Mouse (Mus musculus) brain, adult 2 months (tissue): ENCODE results near the gene Rgs14.
A peak's percentile ranks its signal among the peaks of the same experiment; 100 is the strongest.

Experiments
- DNase-seq: peaks from one replicate; pipeline ENCODE4 v3.0.0; 2011; ENCODE audit warnings: low read depth, low spot score

The Rgs14 gene

GRCm38 (mm10) chr13:55369531-55370114 is at the start of gene Rgs14:
Gene Rgs14 (plus strand): TSS chr13:55369732.
- peak; percentile 72 for DNase-seq

DNA sequence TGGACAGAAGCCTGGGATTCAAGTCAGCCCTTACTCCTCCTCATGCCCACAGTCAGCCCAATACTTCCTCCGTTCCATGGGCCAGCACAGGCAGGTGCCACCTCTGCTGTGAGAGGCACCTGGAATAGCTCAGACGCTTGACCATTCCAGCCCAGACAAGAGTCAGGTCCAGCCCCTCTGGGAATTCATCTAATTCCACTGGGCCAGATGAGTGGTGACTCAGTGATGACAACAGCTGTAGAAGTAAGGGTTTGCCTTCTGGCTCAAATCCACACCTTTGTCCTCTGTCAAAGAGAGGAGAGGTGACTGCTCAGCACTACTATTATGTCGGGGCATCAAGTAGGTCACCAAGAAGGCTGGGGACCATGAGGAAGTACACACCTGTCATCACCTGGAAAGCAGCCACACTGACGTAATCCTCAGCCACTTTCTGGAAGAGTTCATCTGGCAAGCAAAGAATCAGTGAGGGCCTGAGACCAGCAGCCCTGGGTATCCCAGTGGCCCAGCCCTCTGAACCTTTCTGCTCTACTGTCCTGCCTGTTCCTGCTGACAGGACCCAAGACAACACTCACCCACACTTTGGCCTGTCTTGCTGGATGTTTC is 49.5 kb upstream of the Rgs14 start, which contains the start of gene Prelid1:
Gene Prelid1, plus strand, starts transcription at position 570 of the 603 bp plus-strand sequence.
- DNase-seq: peak; percentile 49

DNA sequence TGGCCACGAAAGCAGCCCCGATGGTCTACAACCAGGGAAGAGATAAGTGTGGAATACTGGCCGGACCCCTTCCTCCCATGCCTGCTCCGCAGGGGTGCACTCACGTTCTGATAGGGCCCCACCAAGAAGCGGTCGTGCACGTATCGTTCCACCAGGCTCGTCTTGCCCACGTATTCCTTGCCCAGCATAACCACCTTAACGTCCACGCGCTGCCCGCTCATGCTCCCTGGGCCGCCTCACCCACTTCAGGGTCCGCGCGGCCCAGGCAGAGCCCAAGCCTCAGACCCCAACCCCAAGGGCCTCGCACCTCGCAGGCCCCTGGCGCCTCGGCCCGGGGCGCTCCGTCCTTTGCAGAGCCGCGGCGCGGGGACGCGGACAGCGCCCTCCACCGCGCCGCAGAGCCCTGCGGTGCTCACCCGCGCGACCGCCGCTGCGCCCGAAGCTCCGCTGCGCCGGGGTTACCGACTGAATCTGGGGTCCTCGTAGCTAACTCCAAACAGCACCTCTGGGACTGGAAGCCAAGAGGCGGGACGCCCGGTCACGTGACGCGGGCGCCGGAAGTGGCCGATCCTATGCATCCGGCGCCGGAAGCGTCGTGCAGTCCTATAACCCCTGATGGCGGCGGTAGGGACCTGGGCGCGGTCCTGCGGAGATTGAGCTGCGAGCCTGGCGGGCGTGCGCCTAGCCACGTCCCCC is 48.0 kb upstream of the Rgs14 start, which contains the start of gene Rab24:
Gene Rab24, minus strand, starts transcription at position 513 of the 696 bp plus-strand sequence.
- DNase-seq: peak; percentile 91

GRCm38 (mm10) chr13:55322130-55322825 is 47.3 kb upstream of the Rgs14 start:
- peak; percentile 87 for DNase-seq

DNA sequence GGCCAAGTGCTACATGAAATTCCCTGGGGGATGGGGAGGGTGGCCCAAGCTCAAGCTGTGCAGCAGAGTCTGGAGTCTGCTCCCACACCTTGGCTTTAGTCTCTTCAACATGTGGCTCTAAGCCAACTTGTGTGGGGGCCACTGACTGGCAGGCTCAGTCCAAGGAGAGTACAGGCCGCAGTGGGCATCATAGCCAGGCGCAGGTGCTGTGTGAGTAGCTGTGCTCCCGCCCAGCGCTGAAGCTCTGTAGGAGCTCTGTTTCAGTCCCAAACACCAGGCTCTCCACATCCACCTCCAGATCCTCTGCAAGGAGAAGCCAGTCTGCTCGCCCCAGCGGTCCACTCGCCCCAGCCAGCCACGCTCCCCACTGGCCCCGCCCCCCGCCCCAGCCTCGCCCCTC is 43.9 kb upstream of the Rgs14 start:
- DNase-seq: peak; percentile 75

DNA sequence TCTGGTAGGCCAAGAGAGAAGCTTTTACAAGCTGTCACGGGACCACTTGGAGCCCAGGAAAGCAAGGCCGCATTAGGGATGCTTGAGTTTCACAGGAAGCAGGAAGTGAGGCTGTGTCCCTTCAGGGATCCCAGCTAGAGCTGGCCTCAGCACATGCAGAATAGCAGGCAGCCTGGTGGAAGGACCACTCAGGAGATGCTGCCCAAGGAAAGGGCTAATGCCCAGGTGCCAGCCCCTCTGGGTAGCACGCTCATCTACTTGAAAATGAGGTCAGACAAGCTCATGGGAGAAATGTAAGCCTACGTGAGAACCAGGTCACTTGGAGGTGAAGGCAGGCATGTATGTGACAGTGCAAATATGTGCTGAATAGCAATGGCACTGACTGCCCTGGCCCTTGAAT is 42.4 kb upstream of the Rgs14 start:
- DNase-seq: no peak

- peak; percentile 98 for DNase-seq
Measured at GRCm38 (mm10) chr13:55327633-55328032, 41.9 kb upstream of the Rgs14 start.

GRCm38 (mm10) chr13:55328171-55328570 is 41.4 kb upstream of the Rgs14 start:
- DNase-seq: no peak

DNA sequence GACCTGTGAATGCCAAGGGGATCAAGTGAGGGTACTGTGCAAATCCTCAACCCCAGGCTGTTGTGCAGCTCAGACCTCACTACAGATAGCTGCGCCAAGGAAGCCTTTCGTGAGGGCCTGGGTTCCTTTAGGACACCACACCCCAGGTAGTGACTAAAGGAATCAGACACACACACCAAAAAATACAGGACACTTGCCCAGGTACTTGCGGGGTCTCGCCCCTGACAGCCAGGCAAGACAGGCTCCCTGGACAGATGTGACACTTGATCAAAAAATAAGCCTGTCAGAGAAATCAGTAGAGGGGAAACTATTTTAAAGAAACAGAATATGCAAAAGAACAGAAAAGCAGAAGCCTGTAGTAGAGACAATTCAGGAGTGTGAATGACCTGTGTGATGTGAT is 40.9 kb upstream of the Rgs14 start:
- no peak for DNase-seq

- DNase-seq: no peak
Measured at GRCm38 (mm10) chr13:55329109-55329682, 40.3 kb upstream of the Rgs14 start.

- peak; percentile 70 for DNase-seq
Measured at GRCm38 (mm10) chr13:55329683-55330566, 39.6 kb upstream of the Rgs14 start, which contains the start of gene Mxd3. Gene Mxd3 (minus strand): TSS chr13:55329823.

GRCm38 (mm10) chr13:55330567-55331400 is 38.7 kb upstream of the Rgs14 start:
- no peak for DNase-seq

DNA sequence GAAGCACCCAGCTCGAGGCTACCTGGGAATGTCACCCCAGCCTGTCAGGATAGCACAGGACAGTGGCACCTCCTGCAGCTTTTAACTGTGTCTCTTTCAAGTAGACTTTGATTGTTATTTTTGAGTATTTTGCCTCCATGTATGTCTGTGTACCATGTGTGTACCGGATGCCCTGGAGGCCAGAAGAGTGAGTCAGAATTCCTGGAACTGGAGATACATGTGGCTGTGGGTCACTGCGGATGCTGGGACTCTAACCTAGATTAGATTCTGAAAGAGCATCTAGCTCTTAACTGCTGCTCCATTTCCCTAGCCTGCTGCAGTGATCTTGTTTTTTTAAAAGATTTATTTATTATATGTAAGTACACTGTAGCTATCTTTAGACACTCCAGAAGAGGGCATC is 37.2 kb upstream of the Rgs14 start:
- DNase-seq: no peak

GRCm38 (mm10) chr13:55335701-55336100 is 33.8 kb upstream of the Rgs14 start:
- no peak for DNase-seq

DNA sequence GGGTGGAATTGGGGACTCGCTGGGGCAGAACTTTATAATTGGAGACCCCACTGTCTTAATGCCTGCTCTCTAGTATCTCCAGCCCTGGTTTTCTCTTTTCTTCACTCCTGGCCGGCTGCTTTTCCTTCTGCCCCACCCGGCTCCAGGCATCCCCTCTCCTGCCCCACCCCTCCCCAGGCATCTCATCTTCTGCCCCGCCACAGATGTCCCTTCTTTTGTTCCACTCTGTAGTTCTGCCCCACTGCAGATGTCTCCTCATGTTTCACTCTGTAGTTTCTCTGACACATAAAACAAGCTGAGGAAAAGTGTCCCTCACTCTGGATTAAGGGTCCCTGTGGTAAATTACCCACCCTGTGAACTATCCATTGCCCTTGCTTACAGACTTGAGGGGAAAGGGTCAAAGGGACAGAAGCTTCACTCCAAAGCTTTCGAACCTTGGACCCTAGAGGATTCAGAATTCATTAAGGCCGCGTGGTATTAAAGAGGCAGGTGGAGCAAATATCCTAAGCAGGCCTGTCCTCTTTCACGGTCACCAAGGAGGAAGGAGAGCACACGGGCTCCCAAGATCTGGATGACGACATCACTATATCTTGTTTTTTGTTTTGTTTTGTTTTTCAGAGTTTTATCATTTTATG is 32.1 kb upstream of the Rgs14 start:
- DNase-seq: no peak

DNA sequence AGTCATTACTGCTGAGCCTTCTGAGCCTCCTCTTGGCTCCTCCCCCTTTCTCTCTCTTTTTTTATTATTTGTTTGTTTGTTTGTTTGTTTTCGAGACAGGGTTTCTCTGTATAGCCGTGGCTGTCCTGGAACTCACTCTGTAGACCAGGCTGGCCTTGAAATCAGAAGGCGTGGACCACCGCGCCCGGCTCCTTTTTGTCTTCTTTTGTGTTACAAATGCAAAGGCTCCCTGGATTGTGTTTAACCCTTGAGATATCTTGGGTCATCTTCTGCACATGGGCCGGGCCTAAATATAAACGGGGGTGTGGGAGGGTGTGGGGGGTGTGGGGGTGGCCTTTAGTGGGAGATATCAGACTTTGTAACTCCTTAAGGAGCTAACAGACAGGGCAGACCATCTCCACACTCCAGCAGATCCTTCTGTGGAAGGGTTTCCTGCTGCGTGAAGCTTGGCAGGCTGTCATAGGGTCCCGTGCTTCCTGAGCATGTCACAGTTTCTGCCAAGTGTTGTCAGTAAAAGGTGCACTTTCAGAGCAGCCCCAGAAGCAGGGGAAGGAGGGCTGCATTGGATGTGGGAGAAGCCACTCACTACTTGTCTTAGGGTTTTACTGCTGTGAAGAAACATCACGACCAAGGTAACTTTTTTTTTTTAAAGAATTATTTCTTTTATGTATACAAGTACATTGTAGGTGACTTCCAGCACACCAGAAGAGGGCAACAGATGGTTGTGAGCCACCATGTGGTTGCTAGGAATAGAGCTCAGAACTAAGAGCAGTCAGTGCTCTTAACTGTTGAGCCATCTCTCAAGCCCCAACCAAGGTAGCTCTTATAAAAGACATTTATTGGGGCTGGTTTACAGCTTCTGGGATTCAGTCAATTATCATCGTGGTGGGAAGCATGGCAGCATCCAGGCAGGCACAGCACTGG is 31.1 kb upstream of the Rgs14 start:
- DNase-seq: peak; percentile 50

DNA sequence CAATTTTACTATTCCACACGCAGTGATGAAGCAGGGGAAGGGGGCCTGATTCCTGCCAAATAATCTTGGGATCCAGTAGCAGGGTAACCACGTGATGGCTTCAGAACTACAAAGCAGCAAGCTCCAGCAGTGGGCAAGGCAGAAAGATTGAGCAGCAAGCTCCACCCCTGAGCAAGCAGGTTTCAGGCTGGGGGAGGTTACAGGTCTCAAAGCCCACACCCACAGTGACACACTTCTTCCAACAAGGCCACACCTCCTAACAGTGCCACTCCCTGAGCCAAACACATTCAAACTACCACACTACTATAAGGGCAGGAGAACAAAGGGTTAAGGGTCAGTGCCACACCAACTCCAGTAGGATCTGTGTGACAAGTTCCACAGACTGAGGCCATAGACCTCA is 30.3 kb upstream of the Rgs14 start:
- no peak for DNase-seq

DNA sequence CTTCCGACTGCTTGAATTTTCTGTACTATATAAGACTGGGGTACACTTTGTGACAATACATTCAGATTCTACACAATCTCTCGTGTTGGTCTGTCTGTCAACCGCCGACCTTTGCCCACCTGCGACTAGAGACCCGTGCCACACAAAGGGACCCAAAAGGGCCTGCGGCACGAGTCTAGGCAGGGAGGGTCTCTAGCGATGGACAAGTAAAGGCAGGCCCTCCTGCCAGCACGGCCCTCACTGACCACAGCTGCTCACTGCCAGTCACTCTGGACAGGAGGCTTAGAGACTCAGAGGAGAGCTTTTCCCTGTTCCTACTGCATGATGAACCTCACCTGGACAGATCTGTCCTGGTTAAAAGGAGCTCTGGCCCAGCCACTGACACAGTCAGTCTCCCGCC is 27.1 kb upstream of the Rgs14 start:
- DNase-seq: no peak
